Mouse (Mus musculus): ENCODE measurements around the gene Arxes2. TPM values are rescaled to one million over a fixed set of nuclear protein-coding genes. Genes with fewer than 3 reads are reported as not detected.

Arxes2 gene
- polyA plus RNA-seq, 1 experiment from 2014 or later: 54.0 TPM

DNA sequence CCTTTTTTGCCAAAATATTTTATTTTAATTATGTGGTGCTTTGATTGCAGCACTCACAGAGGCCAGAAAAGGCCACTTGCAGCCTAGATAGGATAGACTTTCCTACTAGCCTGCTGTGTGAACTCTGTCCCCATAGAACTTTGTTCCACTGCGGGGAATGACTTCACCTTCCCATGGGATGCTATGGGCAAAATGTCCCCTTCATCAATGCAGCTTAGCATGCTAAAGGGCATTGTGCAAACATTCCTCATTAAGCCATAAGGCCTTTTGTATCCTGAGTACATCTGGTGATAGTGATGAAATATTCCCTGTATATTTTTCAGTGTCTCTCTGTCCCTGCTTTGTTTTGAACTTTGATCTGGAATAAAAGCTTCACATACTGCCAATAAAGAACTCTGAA, 50.1 kb downstream of the Arxes2 start:
- Histone ChIP-seq H3K9me3 (replicated peaks) (no peaks in the 10 kb centered on the region), H3K4me3 (replicated peaks) (no peak overlapping the region), H3K27me3 (no peaks in the 10 kb centered on the region), H3K9ac (no peak overlapping the region), H3K4me1 (no peaks in the 10 kb centered on the region), H3K36me3 (no peaks in the 10 kb centered on the region), H3K27ac (replicated peaks) (no peak overlapping the region), H3K4me2 (replicated peaks) (no peak overlapping the region)
- 90% methylated on average over 1 of the region's 1 CpGs for WGBS
- ATAC-seq (ENCODE audit: insufficient number of reproducible peaks, low FRiP score, low TSS enrichment, low read depth): no peak

Other genes with a start within 250 kb of the Arxes2 start
- 51.8 TPM in 2 replicates for gene Bhlhb9, start 196.2 kb upstream of the Arxes2 start, polyA plus RNA-seq (2015; fragmentation: Nextera tagmentation; extraction: Ambion mirVana)
- 31.8 and 37.8 TPM in 2 replicates for gene Gprasp2, start 154.8 kb upstream of the Arxes2 start, polyA plus RNA-seq (2015; fragmentation: Nextera tagmentation; extraction: Ambion mirVana)
- 24.4 and 26.5 TPM in 2 replicates for gene Arxes1, start 39.5 kb downstream of the Arxes2 start, polyA plus RNA-seq (2015; fragmentation: Nextera tagmentation; extraction: Ambion mirVana)
- 58.8 and 64.6 TPM in 2 replicates for gene Bex2, start 74.4 kb downstream of the Arxes2 start, polyA plus RNA-seq (2015; fragmentation: Nextera tagmentation; extraction: Ambion mirVana)
- gene Nxf3, start 91.4 kb downstream of the Arxes2 start, polyA plus RNA-seq (2015; fragmentation: Nextera tagmentation; extraction: Ambion mirVana): not detected in 2 replicates
- gene Bex4, start 145.2 kb downstream of the Arxes2 start, polyA plus RNA-seq (2015; fragmentation: Nextera tagmentation; extraction: Ambion mirVana): 31.4 and 35.7 TPM in 2 replicates
- gene Tceal8, start 178.5 kb downstream of the Arxes2 start, polyA plus RNA-seq (2015; fragmentation: Nextera tagmentation; extraction: Ambion mirVana): 189 and 202 TPM in 2 replicates
- gene Tceal5, start 210.1 kb downstream of the Arxes2 start, polyA plus RNA-seq (2015; fragmentation: Nextera tagmentation; extraction: Ambion mirVana): 12.9 and 13.1 TPM in 2 replicates
- 121 and 154 TPM in 2 replicates for gene Tceal7, start 221.0 kb downstream of the Arxes2 start, polyA plus RNA-seq (2015; fragmentation: Nextera tagmentation; extraction: Ambion mirVana)
- gene Bex1, start 221.7 kb downstream of the Arxes2 start, polyA plus RNA-seq (2015; fragmentation: Nextera tagmentation; extraction: Ambion mirVana): 112 and 134 TPM in 2 replicates

Data from embryonic facial prominence, embryonic 15.5 days (tissue).